Mouse (Mus musculus): ENCODE measurements around the gene St6galnac3.

- TF ChIP-seq CTCF (IDR thresholded peaks at IDR 0.05; ENCODE audit: insufficient read depth, low read length) (no peak), POLR2A (IDR thresholded peaks at IDR 0.05; ENCODE audit: borderline replicate concordance, extremely low read depth, low read depth, low read length) (no peak)
These were observed 7.2 kb downstream of the St6galnac3 start for GRCm38 (mm10) chr3:153717742-153718141.

Data from lung, adult 2 months (tissue).